Mouse (Mus musculus): ENCODE data around the gene Gm6096.

DNA sequence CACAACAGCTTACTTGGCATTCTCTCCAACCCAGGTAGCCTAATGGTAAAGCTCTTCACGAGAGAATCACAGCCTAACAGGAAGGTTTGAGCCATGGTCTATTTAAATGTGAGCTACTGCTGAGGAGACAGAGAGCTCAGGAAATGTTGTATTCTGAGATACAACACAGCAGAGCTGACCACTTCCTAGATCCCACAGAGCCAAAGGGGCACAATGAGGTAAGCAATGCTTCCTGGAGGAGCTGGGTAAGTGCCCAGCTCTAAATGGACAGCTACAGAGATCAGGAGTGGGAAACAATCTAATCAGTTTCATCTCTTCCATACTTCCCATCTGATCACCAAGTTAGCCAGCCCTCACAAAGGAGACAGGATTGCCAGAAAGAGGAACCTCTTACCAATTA, 40.4 kb downstream of the Gm6096 start:
- TF ChIP-seq CTCF (conservative IDR thresholded peaks at IDR 0.05; ENCODE audit: low read length) (no peak), NANOG (IDR thresholded peaks at IDR 0.05; ENCODE audit: borderline replicate concordance, low read length) (no peak)

All from E14TG2a.4 (cell line).